Mouse (Mus musculus): Measurements from ENCODE around the gene Crlf2.
A peak's percentile ranks its signal among the peaks of the same experiment; 100 is the strongest.

Crlf2 gene

DNA sequence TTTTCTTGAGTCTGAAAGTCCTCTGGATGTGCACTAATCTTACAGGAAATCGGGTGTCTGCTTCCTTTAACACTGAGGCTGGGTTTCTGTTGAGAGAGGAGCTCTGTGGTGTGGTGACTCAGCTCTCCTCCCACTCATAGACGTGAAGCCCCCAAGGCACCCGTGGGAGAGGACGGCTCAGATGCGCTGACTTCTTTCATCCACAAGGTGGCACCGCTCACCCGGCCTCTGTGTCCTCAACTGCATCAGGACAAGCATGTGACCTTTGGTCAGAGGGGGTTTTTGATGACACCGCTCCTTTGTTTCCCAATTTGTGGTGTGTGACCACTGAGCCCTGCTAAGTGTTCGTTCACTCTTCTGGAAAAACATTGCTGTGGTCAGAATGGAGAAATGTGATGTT lies 10.1 kb downstream of the Crlf2 start:
- DNase-seq (ENCODE audit: low spot score in 2 of 2): no peak

DNA sequence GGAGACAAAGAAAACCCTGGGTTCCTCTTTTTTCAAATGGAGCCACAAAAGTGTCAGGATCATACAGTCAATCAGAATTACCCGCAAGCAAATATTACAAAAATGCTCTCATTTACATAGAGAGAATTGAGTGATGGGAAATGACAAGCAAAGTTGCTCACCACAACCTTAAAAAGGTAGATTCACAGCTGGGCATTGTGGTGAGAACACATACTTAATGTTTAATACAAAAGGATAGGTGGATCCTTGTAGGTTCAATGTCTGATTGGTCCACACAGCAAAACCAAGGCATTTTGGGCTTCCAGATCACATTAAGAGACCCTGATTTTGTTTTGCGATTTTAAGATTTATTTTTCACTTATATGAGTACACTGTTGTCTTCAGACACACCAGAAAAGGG lies 11.7 kb downstream of the Crlf2 start:
- DNase-seq (ENCODE audit: low spot score in 2 of 2): no peak

GRCm38 (mm10) chr5:109509679-109510078 lies 49.1 kb downstream of the Crlf2 start:
- no peak for DNase-seq (ENCODE audit: low spot score in 2 of 2)

DNA sequence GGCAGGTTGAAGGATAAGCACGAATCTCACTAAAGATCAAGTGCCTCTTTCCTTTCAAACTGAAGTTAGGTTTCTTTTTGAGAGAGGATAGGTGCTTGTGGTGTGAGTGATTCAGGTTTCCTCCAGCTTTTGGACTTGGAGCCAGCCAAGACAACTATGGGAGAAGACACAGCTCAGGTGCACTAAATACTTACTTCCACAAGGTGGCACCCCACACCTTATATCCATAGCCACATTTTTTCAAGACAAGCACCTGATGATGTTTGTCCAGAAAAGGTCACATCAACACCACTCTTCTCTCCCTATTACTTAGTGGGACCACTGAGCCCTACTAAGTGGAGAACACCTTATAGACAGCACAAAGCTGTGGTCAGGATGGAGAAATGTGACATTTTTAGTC lies 52.1 kb downstream of the Crlf2 start:
- peak in 1 of 2 experiments; percentile 4 for DNase-seq (ENCODE audit: low spot score in 2 of 2)

Measured in cerebellum, postnatal 4 days (tissue).